Mouse (Mus musculus) neural tube, embryonic 12.5 days (tissue): ENCODE measurements around the gene Vwf. TPM values are rescaled to one million over a fixed set of nuclear protein-coding genes. Genes with fewer than 3 reads are reported as not detected.

Experiments
- ATAC-seq: fragments of 200-750 bp; cut with Nextera tagmentation; 2 replicates; pipeline ENCODE4 v1.8.0; 2017; ENCODE audit warnings: low read depth, mild to moderate bottlenecking, moderate TSS enrichment, moderate library complexity; ENCODE audit not compliant: low FRiP score
- H3K27ac ChIP-seq: fragments of 300-500 bp; sonication (generic); 2 replicates; pipeline ENCODE4 v1.5.1; 2016
- H3K27me3 ChIP-seq: fragments of 300-500 bp; sonication (generic); replicated peaks from 2 replicates; pipeline ENCODE4 v1.6.1; 2016; ENCODE audit warnings: mild to moderate bottlenecking
- H3K36me3 ChIP-seq: fragments of 300-500 bp; sonication (generic); 2 replicates; pipeline ENCODE4 v1.6.1; 2016; ENCODE audit warnings: mild to moderate bottlenecking
- H3K4me1 ChIP-seq: fragments of 300-500 bp; sonication (generic); 2 replicates; pipeline ENCODE4 v1.6.1; 2016
- H3K4me2 ChIP-seq: fragments of 300-500 bp; sonication (generic); replicated peaks from 2 replicates; pipeline ENCODE4 v1.6.1; 2016; ENCODE audit warnings: mild to moderate bottlenecking
- H3K4me3 ChIP-seq: fragments of 300-500 bp; sonication (generic); 2 replicates; pipeline ENCODE4 v1.5.1; 2016
- H3K9ac ChIP-seq: fragments of 300-500 bp; sonication (generic); 2 replicates; pipeline ENCODE4 v1.6.1; 2016; ENCODE audit warnings: mild to moderate bottlenecking
- H3K9me3 ChIP-seq: fragments of 300-500 bp; sonication (generic); 2 replicates; pipeline ENCODE4 v1.6.1; 2016; ENCODE audit warnings: mild to moderate bottlenecking
- WGBS: fragments of 180-500 bp; shearing (Covaris S2); methylation state at CpG from one replicate; pipeline ENCODE4 v1.1.7; 2016; 5-methylcytosine and 5-hydroxymethylcytosine counted together
- polyA plus RNA-seq: library from polyadenylated mRNA; unstranded; fragments of >200 nt; fragmentation: Nextera tagmentation; extraction: Ambion mirVana; gene quantifications from 2 replicates; pipeline ENCODE4 v1.2.1, GENCODE M21; 2016

Gene Vwf
- polyA plus RNA-seq, 1 experiment from 2014 or later, result 12.3 TPM

DNA sequence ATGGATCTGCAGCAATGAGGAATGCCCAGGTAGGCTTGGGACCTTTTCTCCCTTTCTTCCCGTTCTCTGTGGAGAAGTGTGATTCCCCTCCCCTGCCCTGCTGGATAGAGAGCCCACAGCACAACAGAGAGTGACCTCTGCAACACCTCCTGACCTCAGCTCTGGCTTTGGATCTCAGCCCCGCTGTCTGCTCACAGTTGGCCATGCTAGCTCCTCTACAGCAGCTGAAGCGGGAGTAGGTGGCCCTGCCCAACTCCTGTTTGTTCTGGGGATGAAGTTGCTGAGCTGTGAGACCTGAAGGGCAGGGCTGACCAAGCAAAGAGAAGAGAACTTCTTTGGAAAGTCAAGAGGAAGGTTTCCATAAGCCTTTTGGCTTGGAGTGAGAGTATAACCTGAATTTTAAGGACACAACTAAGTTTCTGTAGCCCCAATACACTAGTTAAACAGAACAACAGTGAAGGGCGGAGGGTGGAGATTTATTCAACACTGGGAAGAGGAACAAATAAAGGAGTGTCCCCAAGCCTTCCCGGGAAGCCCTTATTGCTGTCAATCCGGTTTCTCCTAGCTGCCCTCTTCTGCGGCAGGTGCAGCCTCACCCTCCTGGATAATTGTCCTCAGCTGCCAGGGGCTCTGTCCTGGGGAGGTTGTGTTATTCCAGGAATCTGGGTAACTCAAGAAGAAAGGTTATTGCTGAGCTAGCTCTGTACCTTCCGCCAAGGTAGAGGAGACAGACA is 45.2 kb downstream of the Vwf start:
- 68% methylated on average over 8 of the region's 8 CpGs for WGBS
- H3K9me3 ChIP-seq, result no peaks in the 10 kb centered on the region
- no peak overlapping the region for H3K4me3 ChIP-seq
- no peaks in the 10 kb centered on the region for H3K36me3 ChIP-seq
- H3K4me1 ChIP-seq, result no peaks in the 10 kb centered on the region
- no peaks in the 10 kb centered on the region for H3K27me3 ChIP-seq
- H3K4me2 ChIP-seq, result no peak overlapping the region
- no peak overlapping the region for H3K27ac ChIP-seq
- ATAC-seq, result no peak
- no peak overlapping the region for H3K9ac ChIP-seq

DNA sequence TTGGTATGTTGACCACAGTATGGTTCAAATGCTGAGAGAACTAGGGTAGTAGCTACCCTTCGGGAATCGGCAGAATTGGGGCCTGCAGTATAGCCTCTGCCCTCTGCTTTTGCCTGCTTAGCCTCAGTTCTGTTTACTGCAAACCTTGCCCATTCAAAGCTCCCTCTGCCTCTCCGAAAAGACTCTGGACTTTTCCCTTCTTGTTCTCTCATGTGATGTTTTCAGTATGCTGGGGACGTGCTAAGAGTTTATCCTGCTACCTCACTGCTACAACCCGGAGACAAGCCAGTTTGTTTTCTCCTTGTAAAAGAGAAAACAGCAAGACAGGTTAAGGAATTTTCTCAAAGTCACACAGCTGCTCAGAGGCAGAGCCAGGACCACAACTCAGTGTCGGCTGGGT is 46.0 kb downstream of the Vwf start:
- H3K4me3 ChIP-seq, result no peak overlapping the region
- 91% methylated on average over 6 of the region's 6 CpGs for WGBS
- no peak for ATAC-seq
- H3K4me1 ChIP-seq, result no peaks in the 10 kb centered on the region
- no peaks in the 10 kb centered on the region for H3K27me3 ChIP-seq
- H3K4me2 ChIP-seq, result no peak overlapping the region
- H3K9ac ChIP-seq, result no peak overlapping the region
- no peaks in the 10 kb centered on the region for H3K9me3 ChIP-seq
- H3K36me3 ChIP-seq, result no peaks in the 10 kb centered on the region
- H3K27ac ChIP-seq, result no peak overlapping the region

DNA sequence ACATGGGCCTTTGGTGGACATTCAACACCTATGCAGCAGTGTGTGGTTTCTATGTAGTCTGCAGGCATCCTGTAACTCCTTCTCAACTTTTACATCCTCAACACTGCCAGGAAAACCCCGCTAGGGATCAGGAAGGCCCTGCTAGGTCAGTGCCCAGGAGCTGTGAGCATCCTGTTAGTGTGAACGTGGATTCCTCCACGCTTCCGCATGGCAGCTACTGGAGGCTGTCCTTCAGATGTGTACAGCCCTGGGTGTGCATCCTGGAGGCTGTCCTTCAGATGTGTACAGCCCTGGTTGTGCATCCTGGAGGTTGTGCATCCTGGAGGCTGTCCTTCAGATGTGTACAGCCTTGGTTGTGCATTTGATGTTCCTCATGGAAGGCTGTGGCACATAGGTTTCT is 47.7 kb downstream of the Vwf start:
- Histone ChIP-seq H3K9me3 (no peaks in the 10 kb centered on the region), H3K4me2 (no peak overlapping the region), H3K36me3 (no peaks in the 10 kb centered on the region), H3K4me3 (no peak overlapping the region), H3K9ac (no peak overlapping the region), H3K27ac (no peak overlapping the region), H3K27me3 (no peaks in the 10 kb centered on the region), H3K4me1 (no peaks in the 10 kb centered on the region)
- 88% methylated on average over 4 of the region's 4 CpGs for WGBS
- no peak for ATAC-seq

DNA sequence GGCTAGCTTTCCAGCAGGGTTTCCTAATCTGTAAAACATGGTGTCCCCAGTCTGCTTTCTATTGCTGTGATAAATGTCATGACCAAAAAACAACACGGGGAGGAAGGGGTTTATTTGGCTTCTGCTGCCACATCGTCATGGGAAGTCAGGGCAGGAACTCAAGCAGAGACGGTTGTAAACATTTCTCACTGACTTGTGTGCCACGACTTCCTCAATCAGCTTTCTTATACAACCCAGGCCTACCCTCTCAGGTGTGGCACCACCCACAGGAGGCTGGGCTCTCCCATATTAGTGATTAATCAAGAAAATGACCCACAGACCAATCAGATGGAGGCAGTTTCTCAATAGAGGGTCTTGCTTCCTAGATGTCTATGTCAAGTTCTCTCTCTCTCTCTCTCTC is 48.3 kb downstream of the Vwf start:
- WGBS, result 61% methylated on average over 4 of the region's 4 CpGs

DNA sequence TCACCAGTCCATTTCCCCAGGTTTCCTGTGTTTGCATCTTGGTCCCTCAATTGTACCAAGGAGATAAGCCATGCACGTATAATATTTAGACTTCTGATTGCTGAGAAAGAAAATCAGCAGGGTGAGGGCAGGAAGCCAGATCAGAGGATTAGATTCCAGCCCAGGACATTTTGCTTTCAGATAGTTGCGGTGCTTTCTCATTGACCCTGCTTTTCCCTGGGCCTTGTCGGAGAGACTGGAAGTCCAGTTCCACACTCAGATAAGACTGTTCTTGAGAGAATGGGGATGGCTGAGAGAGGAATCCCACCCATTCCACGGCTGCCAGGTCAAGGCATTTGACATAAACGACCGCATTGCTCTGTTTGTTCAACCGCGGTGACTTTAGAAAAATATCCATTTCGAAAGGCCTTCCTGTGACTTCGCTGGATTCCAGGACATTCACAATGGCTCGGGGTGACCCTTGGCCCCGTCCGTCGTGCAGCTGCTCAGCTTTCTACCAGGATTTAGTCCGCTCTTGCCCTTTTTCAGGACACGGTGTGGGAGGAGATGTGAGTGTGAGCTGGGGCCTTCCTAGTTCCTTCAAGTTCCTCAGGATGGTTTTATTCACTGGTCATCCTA is 50.2 kb downstream of the Vwf start:
- Histone ChIP-seq H3K36me3 (no peaks in the 10 kb centered on the region), H3K4me1 (no peaks in the 10 kb centered on the region), H3K9me3 (no peaks in the 10 kb centered on the region), H3K4me3 (no peak overlapping the region), H3K27me3 (no peaks in the 10 kb centered on the region), H3K4me2 (no peak overlapping the region), H3K9ac (no peak overlapping the region), H3K27ac (no peak overlapping the region)
- no peak for ATAC-seq
- 50% methylated on average over 16 of the region's 16 CpGs for WGBS

More for the DNA sequence above, 48.3 kb downstream of the Vwf start:
- Histone ChIP-seq H3K4me1 (no peaks in the 10 kb centered on the region), H3K4me3 (no peak overlapping the region), H3K27me3 (no peaks in the 10 kb centered on the region), H3K9me3 (no peaks in the 10 kb centered on the region), H3K27ac (no peak overlapping the region), H3K9ac (no peak overlapping the region), H3K4me2 (no peak overlapping the region), H3K36me3 (no peaks in the 10 kb centered on the region)
- ATAC-seq, result no peak

DNA sequence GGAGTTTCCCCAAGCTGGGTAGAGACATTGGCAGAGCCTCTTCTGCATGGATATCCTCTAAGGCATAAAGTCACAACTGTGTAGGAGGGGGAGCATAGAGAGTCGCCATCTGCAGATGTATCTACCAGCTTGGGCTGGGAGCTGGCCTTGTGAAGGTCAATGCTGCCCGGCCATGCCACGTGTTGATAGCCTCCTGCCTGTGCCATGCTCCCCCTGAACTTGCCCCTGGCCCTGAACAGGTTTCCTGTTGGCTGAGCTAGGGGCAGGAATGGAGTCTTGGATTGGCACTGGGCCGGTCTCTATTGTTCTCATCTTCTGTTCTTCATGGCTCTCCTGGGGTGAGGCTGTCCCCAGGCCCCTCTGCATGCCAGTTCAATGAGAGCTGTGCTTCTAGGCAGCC is 51.1 kb downstream of the Vwf start:
- H3K9ac ChIP-seq, result no peak overlapping the region
- H3K9me3 ChIP-seq, result no peaks in the 10 kb centered on the region
- WGBS, result 84% methylated on average over 4 of the region's 4 CpGs
- H3K4me3 ChIP-seq, result no peak overlapping the region
- H3K4me2 ChIP-seq, result no peak overlapping the region
- H3K27me3 ChIP-seq, result no peaks in the 10 kb centered on the region
- ATAC-seq, result no peak
- no peak overlapping the region for H3K27ac ChIP-seq
- no peaks in the 10 kb centered on the region for H3K4me1 ChIP-seq
- H3K36me3 ChIP-seq, result no peaks in the 10 kb centered on the region

DNA sequence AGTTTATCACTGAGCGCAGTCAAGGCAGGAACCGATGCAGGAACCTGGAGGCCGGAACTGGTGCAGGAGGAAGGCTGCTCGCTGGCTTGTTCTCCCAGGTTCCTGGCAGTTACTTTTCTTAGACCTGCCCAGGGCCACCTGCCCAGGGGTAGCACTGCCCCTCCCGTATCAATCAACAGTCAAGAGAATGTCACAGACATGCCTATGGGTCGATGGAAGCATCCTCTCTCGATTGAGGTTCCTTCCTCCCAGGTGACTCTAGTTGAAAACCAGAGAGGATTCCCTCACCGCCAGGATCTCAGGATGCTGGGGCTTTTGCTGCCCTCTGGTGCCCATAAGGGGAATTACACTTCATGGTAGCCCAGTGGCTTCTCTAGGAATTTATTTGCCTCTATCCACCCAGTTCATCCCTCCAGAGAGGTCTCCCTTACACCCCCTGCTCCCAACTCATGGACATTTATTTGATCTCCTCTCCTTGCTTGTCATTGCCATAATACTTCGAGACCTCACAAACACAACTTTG is 53.5 kb downstream of the Vwf start:
- Histone ChIP-seq H3K4me1 (peaks cover 4% of the 10 kb centered on the region; the same call in 1 of the 2 replicates), H3K36me3 (no peaks in the 10 kb centered on the region), H3K4me2 (no peak overlapping the region), H3K27me3 (no peaks in the 10 kb centered on the region), H3K9me3 (no peaks in the 10 kb centered on the region), H3K9ac (no peak overlapping the region), H3K27ac (no peak overlapping the region), H3K4me3 (no peak overlapping the region)
- 47% methylated on average over 9 of the region's 9 CpGs for WGBS
- ATAC-seq, result no peak

DNA sequence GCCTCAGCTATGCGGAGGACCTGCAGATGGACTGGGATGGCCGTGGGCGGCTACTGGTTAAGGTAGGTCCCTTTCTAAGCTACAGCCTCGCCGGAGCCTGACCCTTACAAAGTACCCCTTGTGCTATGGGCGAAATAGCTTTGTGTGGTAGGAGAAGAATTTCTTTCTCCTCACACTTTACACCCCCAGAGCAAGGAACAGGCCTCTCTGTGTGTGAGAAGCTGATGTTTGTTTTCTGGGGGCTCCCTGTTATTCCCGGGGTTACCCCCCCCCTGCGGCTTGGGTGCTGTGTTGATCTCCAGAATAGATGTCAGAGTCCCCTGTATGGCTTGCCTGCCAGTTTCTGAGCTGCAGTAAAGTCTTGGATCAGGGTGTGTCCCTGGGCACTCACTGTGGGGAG is 54.1 kb downstream of the Vwf start:
- H3K36me3 ChIP-seq, result no peaks in the 10 kb centered on the region
- 80% methylated on average over 8 of the region's 8 CpGs for WGBS
- H3K4me2 ChIP-seq, result no peak overlapping the region
- H3K9me3 ChIP-seq, result no peaks in the 10 kb centered on the region
- H3K27me3 ChIP-seq, result no peaks in the 10 kb centered on the region
- H3K27ac ChIP-seq, result no peak overlapping the region
- H3K4me3 ChIP-seq, result no peak overlapping the region
- H3K4me1 ChIP-seq, result peaks cover 4% of the 10 kb centered on the region; the same call in 1 of the 2 replicates
- no peak overlapping the region for H3K9ac ChIP-seq
- ATAC-seq, result 0 out of 2 replicates have a peak, but pooled peaks have one; percentile 23

DNA sequence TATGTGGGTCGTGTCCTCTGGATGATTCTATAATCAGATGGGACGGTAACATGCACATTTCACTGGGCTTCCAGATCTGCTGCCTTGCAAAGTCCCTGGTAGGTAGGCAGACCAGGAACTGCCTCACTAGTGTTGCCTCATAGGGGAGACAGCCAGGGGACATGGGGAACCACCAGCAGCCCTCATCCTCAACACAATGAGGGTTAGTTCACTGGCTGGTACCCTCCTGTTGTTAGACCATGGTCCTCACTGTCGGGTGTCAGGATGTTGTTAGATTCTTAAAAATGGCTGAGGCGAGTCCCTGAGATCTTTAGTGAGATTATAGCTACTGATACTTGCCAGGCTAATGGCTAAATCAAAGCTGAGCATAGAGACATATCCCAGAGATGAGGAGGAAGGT is 54.6 kb downstream of the Vwf start:
- Histone ChIP-seq H3K27me3 (no peaks in the 10 kb centered on the region), H3K36me3 (no peaks in the 10 kb centered on the region), H3K9ac (no peak overlapping the region), H3K4me2 (no peak overlapping the region), H3K4me3 (no peak overlapping the region), H3K27ac (no peak overlapping the region), H3K4me1 (peaks cover 4% of the 10 kb centered on the region; the same call in 1 of the 2 replicates), H3K9me3 (no peaks in the 10 kb centered on the region)
- no peak for ATAC-seq
- 76% methylated on average over 4 of the region's 4 CpGs for WGBS

DNA sequence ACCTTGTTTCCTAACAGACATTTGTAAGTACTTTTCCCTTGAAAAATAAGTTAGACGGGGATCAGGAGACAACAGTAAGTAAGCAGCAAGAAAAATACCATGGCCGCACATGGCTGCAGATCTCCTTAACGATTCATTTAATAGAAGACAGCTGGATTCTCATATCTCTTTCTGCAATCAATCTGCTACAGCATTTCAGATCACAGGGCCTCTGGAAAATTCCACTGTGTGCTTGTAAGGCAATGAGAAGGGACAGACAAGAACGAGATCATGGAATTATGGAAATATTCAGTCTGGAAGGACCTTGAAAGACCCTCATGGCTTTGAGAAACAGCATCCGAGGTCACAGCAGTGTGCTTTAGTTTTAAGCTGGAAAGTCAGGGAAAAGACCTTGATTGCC is 55.2 kb downstream of the Vwf start:
- Histone ChIP-seq H3K4me2 (no peak overlapping the region), H3K4me1 (peaks cover 4% of the 10 kb centered on the region; the same call in 1 of the 2 replicates), H3K9ac (no peak overlapping the region), H3K4me3 (no peak overlapping the region), H3K9me3 (no peaks in the 10 kb centered on the region), H3K36me3 (no peaks in the 10 kb centered on the region), H3K27ac (no peak overlapping the region), H3K27me3 (no peaks in the 10 kb centered on the region)
- ATAC-seq, result no peak
- 83% methylated on average over 5 of the region's 5 CpGs for WGBS

DNA sequence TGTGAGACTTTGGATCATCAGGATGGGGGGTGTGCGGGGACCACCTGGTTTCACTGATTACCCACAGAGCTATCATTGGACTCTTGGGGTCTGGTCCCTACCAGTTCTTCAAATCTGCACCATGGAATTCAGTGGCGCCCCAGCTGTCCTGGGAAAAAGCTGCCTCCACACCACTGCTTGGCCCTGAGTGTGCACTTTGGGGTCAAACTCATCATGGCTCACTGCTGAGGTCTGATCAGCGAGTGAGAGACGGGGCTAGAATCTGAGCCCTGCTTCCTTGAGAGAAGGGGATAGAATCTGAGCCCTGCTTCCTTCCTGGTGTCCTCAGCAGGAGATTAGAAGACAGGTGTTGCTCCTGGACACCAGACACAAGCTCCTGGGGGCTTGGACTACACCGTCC is 55.8 kb downstream of the Vwf start:
- H3K9me3 ChIP-seq, result no peaks in the 10 kb centered on the region
- 85% methylated on average over 5 of the region's 5 CpGs for WGBS

DNA sequence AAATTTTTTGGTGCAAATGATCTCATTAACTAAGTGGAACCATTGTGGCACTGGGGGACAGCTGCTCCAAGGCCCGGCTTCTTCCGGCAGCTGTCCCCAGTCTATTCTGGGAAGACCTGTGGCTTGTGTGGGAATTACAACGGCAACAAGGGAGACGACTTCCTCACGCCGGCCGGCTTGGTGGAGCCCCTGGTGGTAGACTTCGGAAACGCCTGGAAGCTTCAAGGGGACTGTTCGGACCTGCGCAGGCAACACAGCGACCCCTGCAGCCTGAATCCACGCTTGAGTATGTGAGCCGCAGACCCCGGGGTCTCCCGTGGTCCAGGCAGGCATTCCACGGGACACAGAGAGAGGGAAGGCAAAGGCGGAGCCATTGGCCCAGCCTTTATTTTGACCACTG is 56.7 kb downstream of the Vwf start:
- Histone ChIP-seq H3K36me3 (no peaks in the 10 kb centered on the region), H3K4me1 (peaks cover 4% of the 10 kb centered on the region; the same call in 1 of the 2 replicates), H3K27ac (no peak overlapping the region), H3K27me3 (no peaks in the 10 kb centered on the region), H3K4me3 (no peak overlapping the region), H3K9ac (no peak overlapping the region), H3K9me3 (no peaks in the 10 kb centered on the region), H3K4me2 (peak overlapping the region; percentile 35)
- 5% methylated on average over 18 of the region's 18 CpGs for WGBS
- ATAC-seq, result peak; percentile 54

More for the DNA sequence above, 55.8 kb downstream of the Vwf start:
- Histone ChIP-seq H3K9ac (no peak overlapping the region), H3K4me3 (no peak overlapping the region), H3K27me3 (no peaks in the 10 kb centered on the region), H3K36me3 (no peaks in the 10 kb centered on the region), H3K4me1 (peaks cover 4% of the 10 kb centered on the region; the same call in 1 of the 2 replicates), H3K27ac (no peak overlapping the region), H3K4me2 (no peak overlapping the region)
- no peak for ATAC-seq
